Mouse (Mus musculus) lung, postnatal 25 days (tissue): ENCODE data around the gene Cplx1.
A peak's percentile ranks its signal among the peaks of the same experiment; 100 is the strongest.
"Not testable (repeated sequence)": the region's sequence is repeated elsewhere in the genome, so short reads cannot be mapped to it uniquely, and the experiment has no call there.

Source experiments
- DNase-seq: peaks from one replicate; pipeline ENCODE4 v3.0.0; 2022; ENCODE audit warnings: low spot score

Gene Cplx1

DNA sequence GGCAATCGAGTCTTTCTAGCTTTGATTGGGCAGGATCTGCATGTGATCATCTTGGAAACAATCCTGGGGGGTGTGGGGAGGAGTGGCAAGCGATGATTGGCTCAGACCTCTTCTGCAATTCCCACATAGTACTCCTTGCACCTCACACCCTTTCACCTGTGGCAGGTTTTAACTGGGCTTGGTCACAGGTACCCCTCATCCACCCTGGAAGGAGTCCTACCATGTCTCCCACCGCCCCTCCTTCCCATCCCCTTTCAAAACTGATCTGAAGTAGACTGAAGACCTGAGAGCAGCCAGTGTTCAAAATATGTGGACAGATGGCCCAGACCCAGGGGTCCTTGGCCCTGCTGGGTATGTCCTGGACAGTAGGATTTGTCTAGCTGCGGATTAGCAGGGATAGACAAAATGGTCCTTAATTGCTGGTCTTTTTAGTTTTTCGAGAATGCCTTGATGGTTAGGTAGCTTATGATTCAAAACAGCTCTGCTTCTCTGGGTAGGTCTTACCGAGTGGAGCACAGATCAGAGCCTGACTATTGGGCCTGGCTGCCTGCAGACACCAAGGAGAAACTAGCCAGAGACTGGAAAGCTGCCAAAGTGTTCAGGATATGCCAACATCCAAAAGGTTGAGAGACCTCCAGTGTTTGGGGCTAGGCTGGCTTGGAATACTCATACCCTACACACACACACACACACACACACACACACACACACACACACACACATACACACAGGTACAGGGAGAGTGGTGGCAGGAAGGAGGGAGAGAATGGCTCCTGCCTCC is 34.1 kb downstream of the Cplx1 start:
- DNase-seq: no peak

DNA sequence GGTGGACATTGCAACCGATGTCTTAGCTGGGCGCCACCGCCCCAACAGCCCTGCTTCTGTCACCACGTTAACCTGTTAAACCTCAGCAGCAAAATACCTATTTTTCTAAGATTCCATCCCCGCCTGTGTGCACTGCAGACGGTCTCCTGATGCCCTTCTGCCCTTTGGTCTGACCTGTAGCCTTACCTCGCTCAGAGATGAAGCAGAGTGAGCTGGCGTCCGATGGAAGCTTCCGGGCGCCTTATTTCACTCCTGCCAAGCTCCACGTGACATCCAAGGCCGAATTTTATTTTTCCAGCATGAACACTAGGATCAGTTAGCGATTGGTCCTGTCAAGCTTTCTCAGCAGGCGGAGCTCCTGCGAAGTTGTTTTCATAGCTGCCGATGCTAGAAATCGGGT is 47.5 kb downstream of the Cplx1 start:
- no peak for DNase-seq

DNA sequence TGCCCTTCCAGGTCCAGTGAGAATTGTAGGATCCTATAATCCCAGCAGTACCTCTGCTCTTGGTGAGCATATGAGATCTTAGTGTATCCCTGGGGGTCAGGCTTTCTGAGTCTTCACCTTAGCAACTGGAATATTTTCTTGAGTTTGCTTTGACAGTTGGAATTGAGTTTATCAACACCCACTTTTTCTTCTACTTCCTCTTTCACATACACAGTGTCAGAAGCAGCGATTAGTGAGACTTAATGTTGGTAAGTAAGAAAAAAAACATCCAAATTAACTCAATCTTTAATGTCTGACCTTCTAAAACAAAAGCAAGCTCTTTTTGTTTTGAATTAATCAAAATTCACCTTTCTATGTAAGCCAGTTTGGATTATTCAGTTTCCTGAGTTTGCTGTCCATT is 48.3 kb downstream of the Cplx1 start:
- DNase-seq: no peak

DNA sequence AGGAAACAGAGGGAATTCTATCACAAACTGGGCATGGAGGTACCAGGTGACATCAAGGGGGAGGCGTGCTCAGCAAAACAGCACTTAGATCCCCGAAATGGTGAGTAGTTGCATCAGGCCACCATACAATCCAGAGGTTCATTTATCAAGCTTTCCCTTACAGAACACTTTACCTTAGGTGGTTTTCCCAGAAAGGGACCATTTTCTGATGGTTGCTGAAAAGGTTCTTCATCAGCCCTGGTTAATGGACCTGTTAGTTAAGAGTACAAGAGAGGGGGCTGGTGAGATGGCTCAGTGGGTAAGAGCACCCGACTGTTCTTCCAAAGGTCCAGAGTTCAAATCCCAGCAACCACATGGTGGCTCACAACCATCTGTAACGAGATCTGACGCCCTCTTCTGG is 63.7 kb downstream of the Cplx1 start:
- DNase-seq: not testable (repeated sequence)

DNA sequence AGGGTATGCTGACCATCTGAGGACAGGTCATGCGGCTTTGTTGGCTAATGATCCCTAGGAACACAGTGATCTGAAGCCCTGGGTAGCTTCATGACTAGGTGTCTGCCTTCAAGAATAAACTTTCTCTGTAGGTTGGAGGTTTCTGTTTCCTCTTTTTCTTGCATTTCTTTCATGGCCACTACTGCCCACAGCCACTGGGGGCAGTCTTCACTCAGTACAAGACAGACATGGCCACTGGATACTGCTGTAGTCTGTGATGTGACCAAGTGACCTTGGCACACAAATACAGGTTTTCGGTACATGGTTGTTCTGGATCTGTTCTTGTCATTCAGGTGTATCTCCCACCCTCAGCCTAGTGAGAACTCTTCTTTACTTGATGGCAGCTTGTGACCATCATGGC is 64.6 kb downstream of the Cplx1 start:
- peak; percentile 31 for DNase-seq

DNA sequence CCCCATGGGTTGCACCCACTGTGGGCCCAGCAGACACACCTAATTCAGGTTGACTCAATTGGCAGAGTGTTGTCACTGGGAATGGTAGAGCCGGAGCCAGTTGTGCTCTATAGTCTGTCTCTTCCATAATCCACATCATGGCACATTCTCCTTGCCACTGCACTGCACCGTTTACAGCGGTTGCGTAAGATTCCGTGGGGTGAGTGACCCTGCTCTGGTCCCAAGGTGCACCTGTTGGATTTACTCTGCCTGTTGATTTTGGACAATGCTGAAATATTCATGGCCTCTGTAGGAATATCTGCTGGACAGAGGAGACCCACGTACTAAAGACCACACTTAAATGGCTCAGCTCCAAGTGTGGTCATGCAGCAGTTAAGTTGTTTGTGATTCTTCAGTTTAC is 66.8 kb downstream of the Cplx1 start:
- no peak for DNase-seq

DNA sequence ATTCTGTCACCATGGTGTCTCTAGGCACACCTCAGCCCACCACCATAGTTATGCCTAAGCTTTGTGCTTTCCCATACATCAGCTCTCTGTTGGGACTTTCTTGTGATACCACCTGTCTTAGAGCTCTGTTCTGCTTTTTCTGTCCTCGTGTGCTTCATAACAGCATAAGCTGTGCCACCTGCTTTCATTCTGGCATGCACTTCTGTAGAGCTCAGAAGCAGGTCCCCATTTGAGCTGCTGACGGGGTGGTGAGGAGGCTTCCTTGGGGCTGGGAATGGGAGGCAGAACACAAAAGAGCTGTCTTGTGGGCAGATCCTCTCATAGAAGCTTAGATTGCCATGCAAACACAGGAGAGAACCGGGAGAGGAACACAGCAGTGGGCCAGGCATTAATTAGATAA is 73.8 kb downstream of the Cplx1 start:
- DNase-seq: no peak

DNA sequence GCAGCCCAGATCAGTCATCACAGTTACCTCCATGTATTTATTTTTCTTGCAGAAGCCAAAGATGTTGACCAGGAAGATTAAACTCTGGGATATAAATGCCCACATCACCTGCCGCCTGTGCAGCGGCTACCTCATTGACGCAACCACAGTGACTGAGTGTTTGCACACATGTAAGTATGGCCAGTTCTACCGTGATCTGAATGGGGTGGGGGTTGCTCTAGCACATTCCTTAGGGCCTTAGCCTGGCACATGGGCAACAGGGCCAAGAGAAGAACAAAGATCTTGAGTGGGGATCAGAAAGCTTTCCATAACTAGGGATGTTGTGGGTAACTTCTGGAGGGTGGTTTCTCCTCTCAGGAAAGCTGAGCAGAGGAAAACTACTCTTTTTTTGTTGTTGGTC is 76.1 kb downstream of the Cplx1 start:
- DNase-seq: peak; percentile 51

DNA sequence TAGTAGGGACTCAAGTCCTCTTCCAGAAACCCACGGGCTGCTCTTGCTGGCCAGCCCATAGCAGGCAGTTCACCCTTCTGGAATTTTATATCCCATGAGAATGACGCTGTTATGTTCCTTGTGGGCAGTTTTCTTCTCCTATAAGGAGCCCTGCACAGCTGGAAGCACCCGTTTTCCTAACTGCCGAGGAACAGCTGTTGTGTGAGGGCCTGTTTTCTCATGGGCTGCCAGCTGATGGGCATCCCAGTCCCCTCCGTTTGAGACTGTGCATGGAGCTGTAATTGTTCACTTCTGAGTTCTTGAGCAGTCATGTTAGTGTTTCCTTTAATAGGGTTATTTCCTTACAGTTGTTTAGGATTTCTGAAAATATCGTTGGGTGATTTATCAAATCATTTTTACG is 80.2 kb downstream of the Cplx1 start:
- DNase-seq: no peak
